Mouse (Mus musculus) cerebellum, postnatal 36 days (tissue): ENCODE results near the gene Gm10488.
"Not testable (repeated sequence)": the region's sequence is repeated elsewhere in the genome, so short reads cannot be mapped to it uniquely, and the experiment has no call there.

Source experiments
- DNase-seq, 2 experiments: peaks; one replicate each; pipeline ENCODE4 v3.0.0; 2021 to 2022; ENCODE audit warnings: mixed read lengths in 2 of 2

Gm10488 gene

DNA sequence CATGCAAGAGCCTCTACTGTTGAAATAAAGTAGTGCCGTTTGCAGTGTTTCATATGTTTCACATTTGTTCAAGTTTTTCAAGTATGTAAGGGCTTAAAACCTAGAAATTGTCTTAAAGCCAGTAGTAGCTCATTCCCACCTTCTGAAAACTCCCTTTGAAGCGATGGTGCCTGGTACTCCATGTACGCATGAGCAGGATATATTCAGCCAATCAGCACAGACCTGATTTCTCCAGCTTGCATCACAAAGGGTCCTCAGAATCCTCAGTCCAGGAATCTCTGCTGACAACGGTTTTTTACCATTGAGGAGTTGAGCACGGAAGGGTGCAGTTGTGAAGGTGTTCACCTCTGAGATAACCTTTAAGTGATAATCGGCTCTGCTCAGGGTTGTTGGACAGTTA, at the start of gene Gm10488:
Gene Gm10488 (plus strand): TSS at position 301 of the 400 bp plus-strand sequence.
- DNase-seq, result not testable (repeated sequence)
